8 mouse cellular contexts compared by ENCODE assay signal in genomic region chr9:62838506-62839171, GRCm38 (mm10). TPM values are rescaled to one million over a fixed set of nuclear protein-coding genes. Genes with fewer than 3 reads are reported as not detected.
DNase-seq lines count a peak whose midpoint lies in the region; ATAC-seq and TF ChIP-seq lines count a peak whose summit lies in the region.

TSS of gene Cln6 (plus strand) at chr9:62838785.

- peak within 1 kb of the TSS; percentile 79 for H3K9ac ChIP-seq in forebrain, embryonic 11.5 days (ENCODE audit: low read length)
- peak within 1 kb of the TSS; percentile 69 for H3K9ac ChIP-seq in heart, postnatal 0 days (replicated peaks; ENCODE audit: low read depth, low read length)
- peak within 1 kb of the TSS; percentile 84 for H3K9ac ChIP-seq in liver, postnatal 0 days (replicated peaks)
- H3K9ac ChIP-seq in neural tube, embryonic 15.5 days (replicated peaks) = peak within 1 kb of the TSS; percentile 75

- no peak for TF ChIP-seq CTCF in heart, postnatal 0 days (IDR thresholded peaks at IDR 0.05; ENCODE audit: low read depth)
- TF ChIP-seq CTCF in liver, postnatal 0 days (IDR thresholded peaks at IDR 0.05; ENCODE audit: low read depth) = no peak
- 0 out of 2 replicates have a peak, but pooled peaks have one; percentile 2 for TF ChIP-seq CTCF in thymus, adult 2 months (IDR thresholded peaks at IDR 0.05; ENCODE audit: borderline replicate concordance, control insufficient read depth, extremely low read depth, insufficient read depth, low read length, poor library complexity)

- no peaks in the 10 kb centered on the region for H3K27me3 ChIP-seq in forebrain, embryonic 11.5 days (ENCODE audit: control insufficient read depth, insufficient read depth, low read length)
- no peaks in the 10 kb centered on the region for H3K27me3 ChIP-seq in heart, postnatal 0 days (ENCODE audit: control insufficient read depth, insufficient read depth, low read length)
- no peaks in the 10 kb centered on the region for H3K27me3 ChIP-seq in liver, postnatal 0 days (ENCODE audit: insufficient read depth, low read length)
- H3K27me3 ChIP-seq in neural tube, embryonic 15.5 days (replicated peaks) = no peaks in the 10 kb centered on the region
- no peaks in the 10 kb centered on the region for H3K27me3 ChIP-seq in thymus, adult 2 months (ENCODE audit: control insufficient read depth, insufficient read depth, low read length)

- no peaks in the 10 kb centered on the region for H3K9me3 ChIP-seq in forebrain, embryonic 11.5 days (ENCODE audit: control insufficient read depth, low read length)
- H3K9me3 ChIP-seq in heart, postnatal 0 days (replicated peaks; ENCODE audit: control insufficient read depth, low read length) = no peaks in the 10 kb centered on the region
- H3K9me3 ChIP-seq in liver, postnatal 0 days (ENCODE audit: low read length) = no peaks in the 10 kb centered on the region
- no peaks in the 10 kb centered on the region for H3K9me3 ChIP-seq in neural tube, embryonic 15.5 days (replicated peaks)

- H3K4me1 ChIP-seq in forebrain, embryonic 11.5 days (replicated peaks; ENCODE audit: control insufficient read depth, insufficient read depth, low read length) = peaks cover 8% of the 10 kb centered on the region; the same call in 1 of the 2 replicates
- 0 out of 2 replicates have a peak, but pooled peaks cover 10% of the 10 kb centered on the region for H3K4me1 ChIP-seq in heart, postnatal 0 days (ENCODE audit: control insufficient read depth, insufficient read depth)
- H3K4me1 ChIP-seq in liver, postnatal 0 days (ENCODE audit: insufficient read depth) = peaks cover 33% of the 10 kb centered on the region
- peaks cover 11% of the 10 kb centered on the region for H3K4me1 ChIP-seq in neural tube, embryonic 15.5 days
- peaks cover 20% of the 10 kb centered on the region for H3K4me1 ChIP-seq in thymus, adult 2 months (replicated peaks; ENCODE audit: control insufficient read depth, insufficient read depth, low read length)

- peak within 1 kb of the TSS; percentile 60 for H3K27ac ChIP-seq in forebrain, embryonic 11.5 days (ENCODE audit: low read depth, low read length)
- H3K27ac ChIP-seq in heart, postnatal 0 days (ENCODE audit: low read depth) = peak within 1 kb of the TSS; percentile 67
- peak within 1 kb of the TSS; percentile 87 for H3K27ac ChIP-seq in liver, postnatal 0 days (ENCODE audit: low read depth)
- peak within 1 kb of the TSS; percentile 82 for H3K27ac ChIP-seq in neural tube, embryonic 15.5 days (replicated peaks)
- H3K27ac ChIP-seq in thymus, adult 2 months (ENCODE audit: control insufficient read depth, insufficient read depth, low read length) = peak within 1 kb of the TSS; percentile 17; the same call in 1 of the 2 replicates

- no peaks in the 10 kb centered on the region for H3K36me3 ChIP-seq in forebrain, embryonic 11.5 days (ENCODE audit: control insufficient read depth, insufficient read depth, low read length)
- no peaks in the 10 kb centered on the region for H3K36me3 ChIP-seq in heart, postnatal 0 days (replicated peaks; ENCODE audit: control insufficient read depth, insufficient read depth, low read length)
- H3K36me3 ChIP-seq in liver, postnatal 0 days (replicated peaks; ENCODE audit: insufficient read depth, low read length) = no peaks in the 10 kb centered on the region
- no peaks in the 10 kb centered on the region for H3K36me3 ChIP-seq in neural tube, embryonic 15.5 days
- no peaks in the 10 kb centered on the region for H3K36me3 ChIP-seq in thymus, adult 2 months (ENCODE audit: control insufficient read depth, insufficient read depth, low read length)

- WGBS in forebrain, embryonic 11.5 days = under 1% methylated on average over 48 of the region's 48 CpGs
- under 1% methylated on average over 31 of the region's 48 CpGs for WGBS in heart, postnatal 0 days
- 2% methylated on average over 36 of the region's 48 CpGs for WGBS in liver, postnatal 0 days (ENCODE audit: insufficient replicate concordance)
- WGBS in neural tube, embryonic 15.5 days = under 1% methylated on average over 38 of the region's 48 CpGs
- under 1% methylated on average over 43 of the region's 48 CpGs for WGBS in thymus, adult 2 months

- no peak for TF ChIP-seq EP300 in heart, postnatal 0 days (IDR thresholded peaks at IDR 0.05; ENCODE audit: low read depth)
- TF ChIP-seq EP300 in liver, postnatal 0 days (IDR thresholded peaks at IDR 0.05; ENCODE audit: low read depth) = no peak

- DNase-seq in ES-CJ7 (ENCODE audit: low read depth, low spot score) = peak; percentile 94
- DNase-seq in c-Kit-positive CD71-negative TER-119-negative erythroid progenitor cells, embryonic 14.5 days (ENCODE audit: low read depth) = peak; percentile 63
- DNase-seq in forebrain, embryonic 11.5 days (ENCODE audit: low spot score) = peak; percentile 89
- peak; percentile 93 for DNase-seq in heart, postnatal 0 days (ENCODE audit: low spot score)
- DNase-seq in kidney, postnatal 4 days = peak; percentile 77 to 82
- peak; percentile 83 for DNase-seq in liver, postnatal 0 days
- DNase-seq in thymus, adult 2 months = peak; percentile 82

- H3K4me2 ChIP-seq in forebrain, embryonic 11.5 days (ENCODE audit: low read depth, low read length, severe bottlenecking) = peak within 1 kb of the TSS; percentile 65
- H3K4me2 ChIP-seq in heart, postnatal 0 days (ENCODE audit: low read depth, low read length) = peak within 1 kb of the TSS; percentile 91
- peak within 1 kb of the TSS; percentile 91 for H3K4me2 ChIP-seq in liver, postnatal 0 days (ENCODE audit: low read depth, low read length)
- H3K4me2 ChIP-seq in neural tube, embryonic 15.5 days = peak within 1 kb of the TSS; percentile 91

- H3K4me3 ChIP-seq in forebrain, embryonic 11.5 days (ENCODE audit: low read depth, low read length) = peak within 1 kb of the TSS; percentile 47
- H3K4me3 ChIP-seq in heart, postnatal 0 days (ENCODE audit: low read depth, low read length) = peak within 1 kb of the TSS; percentile 77
- peak within 1 kb of the TSS; percentile 70 for H3K4me3 ChIP-seq in liver, postnatal 0 days (ENCODE audit: low read depth, low read length)
- H3K4me3 ChIP-seq in neural tube, embryonic 15.5 days (replicated peaks) = peak within 1 kb of the TSS; percentile 66
- peak within 1 kb of the TSS; percentile 63 for H3K4me3 ChIP-seq in thymus, adult 2 months (ENCODE audit: control insufficient read depth, insufficient read depth, low read length)

- TF ChIP-seq POLR2A in thymus, adult 2 months (IDR thresholded peaks at IDR 0.05; ENCODE audit: control insufficient read depth, extremely low read depth, insufficient read depth, low read length, poor library complexity) = no peak; the same call in 1 of the 2 replicates

- peak; percentile 87 for ATAC-seq in forebrain, embryonic 11.5 days (replicated peaks; ENCODE audit: low FRiP score)
- ATAC-seq in heart, postnatal 0 days (ENCODE audit: insufficient read depth, low read depth) = peak; percentile 89
- ATAC-seq in liver, postnatal 0 days = peak; percentile 84
- ATAC-seq in neural tube, embryonic 15.5 days (ENCODE audit: low FRiP score) = peak; percentile 86

RNA-seq across cellular contexts. Expression of gene Cln6, which starts in this region (rescaled TPM):
- polyA plus RNA-seq in forebrain, embryonic 11.5 days (2014; fragmentation: Nextera tagmentation; extraction: Ambion mirVana) = 14.5 and 17.8 TPM in 2 replicates
- 38.3 and 43.0 TPM in 2 replicates for total RNA-seq in heart, postnatal 0 days (2014; rRNA removed; ENCODE audit: low replicate concordance)
- 12.3 and 12.6 TPM in 2 replicates for polyA plus RNA-seq in heart, postnatal 0 days (2015; fragmentation: Nextera tagmentation; extraction: Ambion mirVana)
- polyA plus RNA-seq in liver, postnatal 0 days (2015; fragmentation: Nextera tagmentation; extraction: Ambion mirVana) = 9.9 and 10.6 TPM in 2 replicates
- polyA plus RNA-seq in neural tube, embryonic 15.5 days (2015; fragmentation: Nextera tagmentation; extraction: Ambion mirVana) = 5.7 and 10.5 TPM in 2 replicates
- polyA plus RNA-seq in thymus, adult 2 months (2012; rRNA removed) = 83.6 and 106 TPM in 2 replicates

Comparison
In these comparisons a context has a peak if more than half of its experiments do, and no peak if none do; other contexts are left out.
1. Peak in every context shown above with its lines: DNase-seq, ATAC-seq, H3K4me3 ChIP-seq and H3K27ac ChIP-seq.
2. H3K27ac ChIP-seq: peak in every context shown above with its lines; median percentile 87 in liver, postnatal 0 days; 82 in neural tube, embryonic 15.5 days; 67 in heart, postnatal 0 days; 60 in forebrain, embryonic 11.5 days; 17 in thymus, adult 2 months.